Mouse (Mus musculus): ENCODE measurements around the gene Gm21974.
"Not testable (repeated sequence)": the region's sequence is repeated elsewhere in the genome, so short reads cannot be mapped to it uniquely, and the experiment has no call there.

The Gm21974 gene

GRCm38 (mm10) chr7:127876467-127877348 is 18.5 kb downstream of the Gm21974 start, which contains the start of gene Zfp668:
TSS of gene Zfp668 (minus strand) at chr7:127876828.
- ATAC-seq (ENCODE audit: low TSS enrichment) = peak; percentile 58

- ATAC-seq (ENCODE audit: low TSS enrichment) = peak; percentile 72
These were observed 19.2 kb downstream of the Gm21974 start, which contains the start of gene Zfp646 for GRCm38 (mm10) chr7:127876041-127876466. TSS of gene Zfp646 (plus strand) at chr7:127876221.

GRCm38 (mm10) chr7:127875627-127876001 is 19.6 kb downstream of the Gm21974 start:
- peak; percentile 81 for ATAC-seq (ENCODE audit: low TSS enrichment)

GRCm38 (mm10) chr7:127874812-127875626 is 20.2 kb downstream of the Gm21974 start:
- peak; percentile 39 for ATAC-seq (ENCODE audit: low TSS enrichment)

GRCm38 (mm10) chr7:127870136-127870821 is 25.0 kb downstream of the Gm21974 start:
- no peak for ATAC-seq (ENCODE audit: low TSS enrichment)

GRCm38 (mm10) chr7:127869149-127869810 is 26.0 kb downstream of the Gm21974 start:
- peak; percentile 75; the same call in 1 of the 2 replicates for ATAC-seq (ENCODE audit: low TSS enrichment)

- ATAC-seq (ENCODE audit: low TSS enrichment) = no peak
These were observed 27.6 kb downstream of the Gm21974 start for GRCm38 (mm10) chr7:127867641-127868040.

GRCm38 (mm10) chr7:127866434-127866833 is 28.8 kb downstream of the Gm21974 start:
- no peak for ATAC-seq (ENCODE audit: low TSS enrichment)

GRCm38 (mm10) chr7:127858258-127858657 is 37.0 kb downstream of the Gm21974 start:
- ATAC-seq (ENCODE audit: low TSS enrichment) = no peak

GRCm38 (mm10) chr7:127850906-127851305 is 44.3 kb downstream of the Gm21974 start:
- no peak for ATAC-seq (ENCODE audit: low TSS enrichment)

GRCm38 (mm10) chr7:127849973-127850875 is 45.0 kb downstream of the Gm21974 start:
- no peak for ATAC-seq (ENCODE audit: low TSS enrichment)

GRCm38 (mm10) chr7:127842001-127842718 is 53.1 kb downstream of the Gm21974 start:
- ATAC-seq (ENCODE audit: low TSS enrichment) = peak; percentile 68

- ATAC-seq (ENCODE audit: low TSS enrichment) = peak; percentile 86
These were observed 53.8 kb downstream of the Gm21974 start for GRCm38 (mm10) chr7:127841340-127842000.

- ATAC-seq (ENCODE audit: low TSS enrichment) = peak; percentile 56
These were observed 54.4 kb downstream of the Gm21974 start for GRCm38 (mm10) chr7:127840886-127841285.

- ATAC-seq (ENCODE audit: low TSS enrichment) = not testable (repeated sequence)
These were observed 55.2 kb downstream of the Gm21974 start for GRCm38 (mm10) chr7:127840031-127840430.

GRCm38 (mm10) chr7:127837878-127838277 is 57.4 kb downstream of the Gm21974 start:
- ATAC-seq (ENCODE audit: low TSS enrichment) = not testable (repeated sequence)

- ATAC-seq (ENCODE audit: low TSS enrichment) = no peak
These were observed 57.8 kb downstream of the Gm21974 start for GRCm38 (mm10) chr7:127837473-127837872.

All from frontal cortex, adult (tissue).